Mouse (Mus musculus) liver, embryonic 12.5 days (tissue): ENCODE results near the gene Prss30. TPM values are rescaled to one million over a fixed set of nuclear protein-coding genes. Genes with fewer than 3 reads are reported as not detected.

Experiments used
- ATAC-seq: fragments of 200-750 bp; cut with Nextera tagmentation; 2 replicates; pipeline ENCODE4 v1.8.0; 2017; ENCODE audit warnings: moderate number of reproducible peaks, mild to moderate bottlenecking, moderate library complexity
- H3K27ac ChIP-seq: fragments of 300-500 bp; sonication (generic); 2 replicates; pipeline ENCODE4 v1.5.1; 2016; ENCODE audit warnings: mild to moderate bottlenecking
- H3K27me3 ChIP-seq: fragments of 300-500 bp; sonication (generic); replicated peaks from 2 replicates; pipeline ENCODE4 v1.6.1; 2016; ENCODE audit warnings: mild to moderate bottlenecking, moderate library complexity
- H3K36me3 ChIP-seq: fragments of 300-500 bp; sonication (generic); 2 replicates; pipeline ENCODE4 v1.6.1; 2016; ENCODE audit warnings: mild to moderate bottlenecking, moderate library complexity
- H3K4me1 ChIP-seq: fragments of 300-500 bp; sonication (generic); 2 replicates; pipeline ENCODE4 v1.6.1; 2016
- H3K4me2 ChIP-seq: fragments of 300-500 bp; sonication (generic); 2 replicates; pipeline ENCODE4 v1.6.1; 2016; ENCODE audit warnings: mild to moderate bottlenecking, moderate library complexity
- H3K4me3 ChIP-seq: fragments of 300-500 bp; sonication (generic); 2 replicates; pipeline ENCODE4 v1.5.1; 2016; ENCODE audit warnings: mild to moderate bottlenecking, moderate library complexity
- H3K9ac ChIP-seq: fragments of 300-500 bp; sonication (generic); 2 replicates; pipeline ENCODE4 v1.6.1; 2016; ENCODE audit warnings: mild to moderate bottlenecking, moderate library complexity
- H3K9me3 ChIP-seq: fragments of 300-500 bp; sonication (generic); replicated peaks from 2 replicates; pipeline ENCODE4 v1.6.1; 2016; ENCODE audit warnings: mild to moderate bottlenecking, moderate library complexity
- WGBS: fragments of 180-500 bp; shearing (Covaris S2); methylation state at CpG from one replicate; pipeline ENCODE4 v1.1.7; 2016; ENCODE audit not compliant: insufficient replicate concordance; 5-methylcytosine and 5-hydroxymethylcytosine counted together
- microRNA-seq: library from miRNA; unstranded; fragments of <30 nt; microRNA quantifications from one replicate; pipeline ENCODE4, GENCODE M21; 2017
- polyA plus RNA-seq: library from polyadenylated mRNA; unstranded; fragments of >200 nt; fragmentation: Nextera tagmentation; extraction: Ambion mirVana; gene quantifications from 2 replicates; pipeline ENCODE4 v1.2.1, GENCODE M21; 2016

Gene Prss30
- polyA plus RNA-seq, 1 experiment from 2014 or later: not detected

GRCm38 (mm10) chr17:23941372-23941771 is 39.0 kb downstream of the Prss30 start, which contains the start of gene Sbp:
Gene Sbp, plus strand, starts transcription at chr17:23941672.
- no peak within 1 kb of the TSS for H3K4me2 ChIP-seq
- H3K9me3 ChIP-seq: no peaks in the 10 kb centered on the region
- no peaks in the 10 kb centered on the region for H3K36me3 ChIP-seq
- H3K27me3 ChIP-seq: no peaks in the 10 kb centered on the region; the same call in 1 of the 2 replicates
- H3K4me3 ChIP-seq: no peak within 1 kb of the TSS
- no peak within 1 kb of the TSS for H3K27ac ChIP-seq
- H3K9ac ChIP-seq: no peak within 1 kb of the TSS
- no peak for ATAC-seq
- H3K4me1 ChIP-seq: no peaks in the 10 kb centered on the region

- no peak overlapping the region for H3K27ac ChIP-seq
- peaks cover 5% of the 10 kb centered on the region; the same call in 1 of the 2 replicates for H3K4me1 ChIP-seq
- no peaks in the 10 kb centered on the region for H3K36me3 ChIP-seq
- 25% methylated on average over 5 of the region's 5 CpGs for WGBS
- H3K9me3 ChIP-seq: no peaks in the 10 kb centered on the region
- no peak overlapping the region for H3K4me3 ChIP-seq
- no peaks in the 10 kb centered on the region; the same call in 1 of the 2 replicates for H3K27me3 ChIP-seq
- no peak overlapping the region for H3K9ac ChIP-seq
- H3K4me2 ChIP-seq: no peak overlapping the region
- no peak for ATAC-seq
Measured at GRCm38 (mm10) chr17:23931157-23931556, 49.2 kb downstream of the Prss30 start.

- Histone ChIP-seq H3K36me3 (no peaks in the 10 kb centered on the region), H3K4me2 (peak overlapping the region; percentile 82), H3K9ac (peak overlapping the region; percentile 65), H3K4me1 (peaks cover 19% of the 10 kb centered on the region), H3K9me3 (no peaks in the 10 kb centered on the region), H3K27ac (peak overlapping the region; percentile 72), H3K4me3 (peak overlapping the region; percentile 61), H3K27me3 (no peaks in the 10 kb centered on the region; the same call in 1 of the 2 replicates)
- 2% methylated on average over 14 of the region's 14 CpGs for WGBS
- ATAC-seq: peak; percentile 63
Measured at GRCm38 (mm10) chr17:23925090-23925493, 55.3 kb downstream of the Prss30 start.

GRCm38 (mm10) chr17:23924531-23925007 is 55.8 kb downstream of the Prss30 start:
- Histone ChIP-seq H3K36me3 (no peaks in the 10 kb centered on the region), H3K4me2 (peak overlapping the region; percentile 82), H3K27ac (peak overlapping the region; percentile 72), H3K4me1 (peaks cover 19% of the 10 kb centered on the region), H3K27me3 (no peaks in the 10 kb centered on the region; the same call in 1 of the 2 replicates), H3K9me3 (no peaks in the 10 kb centered on the region), H3K9ac (peak overlapping the region; percentile 65), H3K4me3 (peak overlapping the region; percentile 61)
- 0% methylated on average over 29 of the region's 29 CpGs for WGBS
- ATAC-seq: peak; percentile 96

Small RNA genes within 50 kb of the gene (microRNA-seq; reads per million reads assigned to microRNA genes)
- not detected for gene Gm27700

Other genes starting within 250 kb of the Prss30 start
- 7.4 and 8.4 TPM in 2 replicates for gene Paqr4, start 239.7 kb downstream of the Prss30 start, polyA plus RNA-seq
- gene Kremen2, start 234.7 kb downstream of the Prss30 start, polyA plus RNA-seq: 0.17 and 0.55 TPM in 2 replicates
- gene Flywch1, start 209.0 kb downstream of the Prss30 start, polyA plus RNA-seq: 22.4 and 22.6 TPM in 2 replicates
- 2.9 and 3.6 TPM in 2 replicates for gene Flywch2, start 194.5 kb downstream of the Prss30 start, polyA plus RNA-seq
- gene Srrm2, start 190.0 kb downstream of the Prss30 start, polyA plus RNA-seq: 334 and 339 TPM in 2 replicates
- gene Elob, start 151.4 kb downstream of the Prss30 start, polyA plus RNA-seq: 588 and 602 TPM in 2 replicates
- gene Prss33, start 144.5 kb downstream of the Prss30 start, polyA plus RNA-seq: not detected in 2 replicates
- gene Prss32, start 136.7 kb downstream of the Prss30 start, polyA plus RNA-seq: not detected in 2 replicates
- gene Prss41, start 136.4 kb downstream of the Prss30 start, polyA plus RNA-seq: 0.32 and 0.45 TPM in 2 replicates
- not detected in 2 replicates for gene Prss21, start 112.5 kb downstream of the Prss30 start, polyA plus RNA-seq
- gene Dcpp1, start 99.7 kb downstream of the Prss30 start, polyA plus RNA-seq: not detected in 2 replicates
- gene Dcpp2, start 99.7 kb downstream of the Prss30 start, polyA plus RNA-seq: not detected in 2 replicates
- not detected in 2 replicates for gene Dcpp3, start 63.1 kb downstream of the Prss30 start, polyA plus RNA-seq
- gene Sbp, start 38.9 kb downstream of the Prss30 start, polyA plus RNA-seq: not detected in 2 replicates
- gene Sbpl, start 25.3 kb downstream of the Prss30 start, polyA plus RNA-seq: not detected in 2 replicates
- gene Prss22, start 17.5 kb upstream of the Prss30 start, polyA plus RNA-seq: not detected in 2 replicates
- gene Prss27, start 57.6 kb upstream of the Prss30 start, polyA plus RNA-seq: not detected in 2 replicates
- 27.7 and 29.1 TPM in 2 replicates for gene Kctd5, start 92.9 kb upstream of the Prss30 start, polyA plus RNA-seq
- 31.4 and 34.9 TPM in 2 replicates for gene Pdpk1, start 170.4 kb upstream of the Prss30 start, polyA plus RNA-seq
- gene Amdhd2, start 183.2 kb upstream of the Prss30 start, polyA plus RNA-seq: 20.9 and 22.7 TPM in 2 replicates
- 371 and 388 TPM in 2 replicates for gene Atp6v0c, start 189.1 kb upstream of the Prss30 start, polyA plus RNA-seq
- gene Tbc1d24, start 225.0 kb upstream of the Prss30 start, polyA plus RNA-seq: 11.1 and 11.9 TPM in 2 replicates
- gene Ntn3, start 229.0 kb upstream of the Prss30 start, polyA plus RNA-seq: 2.1 and 2.7 TPM in 2 replicates
- 12.3 and 12.6 TPM in 2 replicates for gene Tedc2, start 240.3 kb upstream of the Prss30 start, polyA plus RNA-seq